Mouse (Mus musculus): Measurements from ENCODE around the gene Rabep2.

DNA sequence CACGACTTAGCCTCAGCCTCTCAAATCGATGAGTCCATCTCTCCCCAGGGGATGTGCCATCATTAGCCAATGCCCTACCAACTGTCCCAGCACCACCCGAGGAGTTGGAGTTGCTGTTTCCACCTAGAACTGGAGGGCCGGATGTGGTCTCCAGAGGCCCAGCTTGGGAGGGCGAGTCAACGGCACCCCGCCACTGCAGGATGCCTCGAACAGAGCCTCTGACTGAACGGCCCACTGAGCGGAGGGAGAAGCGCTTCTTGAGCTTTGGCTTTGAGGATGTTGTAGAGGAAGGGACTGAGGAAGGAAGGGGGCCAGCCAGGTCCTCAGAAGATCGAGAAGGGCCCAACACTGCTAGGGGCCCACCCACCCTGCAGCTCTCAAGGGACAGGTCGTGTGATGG is 43.7 kb downstream of the Rabep2 start:
- TF ChIP-seq CTCF (IDR thresholded peaks at IDR 0.05; ENCODE audit: low read depth, low read length), result no peak
- TF ChIP-seq POLR2A (IDR thresholded peaks at IDR 0.05; ENCODE audit: borderline replicate concordance, low read depth, low read length), result no peak
